Mouse (Mus musculus) forebrain, embryonic 11.5 days (tissue): ENCODE measurements around the gene Ttc21b. TPM values are rescaled to one million over a fixed set of nuclear protein-coding genes. Genes with fewer than 3 reads are reported as not detected.
"Not testable (repeated sequence)": the region's sequence is repeated elsewhere in the genome, so short reads cannot be mapped to it uniquely, and the experiment has no call there.

ENCODE experiments used
- ATAC-seq: fragments of 200-750 bp; cut with Nextera tagmentation; replicated peaks from 2 replicates; pipeline ENCODE4 v1.8.0; 2017; ENCODE audit warnings: moderate TSS enrichment; ENCODE audit not compliant: low FRiP score
- DNase-seq: peaks from one replicate; pipeline ENCODE4 v3.0.0-alpha.2; 2017; ENCODE audit warnings: low spot score
- H3K27ac ChIP-seq: fragments of 300-500 bp; sonication (generic); 2 replicates; pipeline ENCODE4 v1.5.1; 2014; ENCODE audit warnings: low read depth, low read length
- H3K27me3 ChIP-seq: fragments of 300-500 bp; sonication (generic); 2 replicates; pipeline ENCODE4 v1.6.1; 2014; ENCODE audit warnings: mild to moderate bottlenecking, low read length, mixed read lengths; ENCODE audit not compliant: control insufficient read depth, insufficient read depth
- H3K36me3 ChIP-seq: fragments of 300-500 bp; sonication (generic); 2 replicates; pipeline ENCODE4 v1.6.1; 2014; ENCODE audit warnings: mild to moderate bottlenecking, low read length, moderate library complexity, mixed read lengths; ENCODE audit not compliant: control insufficient read depth, insufficient read depth
- H3K4me1 ChIP-seq: fragments of 300-500 bp; sonication (generic); replicated peaks from 2 replicates; pipeline ENCODE4 v1.6.1; 2014; ENCODE audit warnings: low read length, mixed read lengths; ENCODE audit not compliant: control insufficient read depth, insufficient read depth
- H3K4me2 ChIP-seq: fragments of 300-500 bp; sonication (generic); 2 replicates; pipeline ENCODE4 v1.6.1; 2014; ENCODE audit warnings: low read depth, mild to moderate bottlenecking, low read length, moderate library complexity, mixed read lengths; ENCODE audit not compliant: severe bottlenecking
- H3K4me3 ChIP-seq: fragments of 300-500 bp; sonication (generic); 2 replicates; pipeline ENCODE4 v1.5.1; 2014; ENCODE audit warnings: low read depth, low read length
- H3K9ac ChIP-seq: fragments of 300-500 bp; sonication (generic); 2 replicates; pipeline ENCODE4 v1.6.1; 2014; ENCODE audit warnings: low read length
- H3K9me3 ChIP-seq: fragments of 300-500 bp; sonication (generic); 2 replicates; pipeline ENCODE4 v1.6.1; 2016; ENCODE audit warnings: low read length, mixed read lengths; ENCODE audit not compliant: control insufficient read depth
- WGBS: fragments of 180-500 bp; shearing (Covaris S2); extraction: QIAGEN DNeasy Blood & Tissue Kit; methylation state at CpG from one replicate; pipeline ENCODE4 v1.1.7; 2014; 5-methylcytosine and 5-hydroxymethylcytosine counted together
- polyA plus RNA-seq: library from polyadenylated mRNA; unstranded; fragments of >200 nt; fragmentation: Nextera tagmentation; extraction: Ambion mirVana; gene quantifications from 2 replicates; pipeline ENCODE4 v1.2.1, GENCODE M21; 2014

Gene Ttc21b
- polyA plus RNA-seq, 1 experiment from 2014 or later = 17.1 TPM

GRCm38 (mm10) chr2:66206796-66207195 lies 49.6 kb downstream of the Ttc21b start:
- no peak overlapping the region for H3K9ac ChIP-seq
- no peaks in the 10 kb centered on the region for H3K4me1 ChIP-seq
- H3K36me3 ChIP-seq = no peaks in the 10 kb centered on the region; the same call in 1 of the 2 replicates
- ATAC-seq = no peak
- 89% methylated on average over 2 of the region's 2 CpGs for WGBS
- no peak overlapping the region for H3K4me3 ChIP-seq
- no peak overlapping the region for H3K4me2 ChIP-seq
- no peaks in the 10 kb centered on the region for H3K9me3 ChIP-seq
- no peaks in the 10 kb centered on the region for H3K27me3 ChIP-seq
- no peak for DNase-seq
- no peak overlapping the region for H3K27ac ChIP-seq

GRCm38 (mm10) chr2:66204218-66204617 lies 52.2 kb downstream of the Ttc21b start:
- Histone ChIP-seq H3K4me3 (no peak overlapping the region), H3K4me2 (no peak overlapping the region), H3K27ac (no peak overlapping the region), H3K36me3 (no peaks in the 10 kb centered on the region; the same call in 1 of the 2 replicates), H3K9me3 (no peaks in the 10 kb centered on the region), H3K4me1 (no peaks in the 10 kb centered on the region), H3K27me3 (no peaks in the 10 kb centered on the region), H3K9ac (no peak overlapping the region)
- no peak for ATAC-seq
- DNase-seq = no peak
- 94% methylated on average over 2 of the region's 2 CpGs for WGBS

- H3K9me3 ChIP-seq = no peaks in the 10 kb centered on the region
- H3K4me3 ChIP-seq = no peak overlapping the region
- no peaks in the 10 kb centered on the region for H3K4me1 ChIP-seq
- H3K36me3 ChIP-seq = no peaks in the 10 kb centered on the region
- ATAC-seq (no peak), DNase-seq (no peak)
- H3K27me3 ChIP-seq = no peaks in the 10 kb centered on the region
- H3K9ac ChIP-seq = no peak overlapping the region
- no peak overlapping the region for H3K27ac ChIP-seq
- no peak overlapping the region for H3K4me2 ChIP-seq
- WGBS = 61% methylated on average over 3 of the region's 3 CpGs
These were observed 56.2 kb downstream of the Ttc21b start for GRCm38 (mm10) chr2:66200195-66200594.

GRCm38 (mm10) chr2:66191691-66192100 lies 64.7 kb downstream of the Ttc21b start:
- no peak overlapping the region for H3K4me2 ChIP-seq
- no peaks in the 10 kb centered on the region for H3K4me1 ChIP-seq
- WGBS = 89% methylated on average over 13 of the region's 13 CpGs
- H3K9me3 ChIP-seq = no peaks in the 10 kb centered on the region
- H3K9ac ChIP-seq = no peak overlapping the region
- H3K4me3 ChIP-seq = no peak overlapping the region
- ATAC-seq (no peak), DNase-seq (no peak)
- H3K27ac ChIP-seq = no peak overlapping the region
- H3K36me3 ChIP-seq = no peaks in the 10 kb centered on the region
- H3K27me3 ChIP-seq = no peaks in the 10 kb centered on the region

- H3K4me3 ChIP-seq = no peak overlapping the region
- H3K9me3 ChIP-seq = no peaks in the 10 kb centered on the region
- H3K36me3 ChIP-seq = no peaks in the 10 kb centered on the region
- H3K27ac ChIP-seq = no peak overlapping the region
- WGBS = 89% methylated on average over 5 of the region's 5 CpGs
- no peak overlapping the region for H3K9ac ChIP-seq
- ATAC-seq (no peak), DNase-seq (no peak)
- no peaks in the 10 kb centered on the region for H3K4me1 ChIP-seq
- H3K27me3 ChIP-seq = no peaks in the 10 kb centered on the region
- no peak overlapping the region for H3K4me2 ChIP-seq
These were observed 66.3 kb downstream of the Ttc21b start for GRCm38 (mm10) chr2:66190157-66190556.

- not testable (repeated sequence) for DNase-seq, H3K9me3 ChIP-seq, H3K36me3 ChIP-seq, H3K9ac ChIP-seq, ATAC-seq, H3K4me1 ChIP-seq, H3K27ac ChIP-seq, H3K4me3 ChIP-seq, H3K27me3 ChIP-seq, H3K4me2 ChIP-seq
- WGBS = 99% methylated on average over 12 of the region's 12 CpGs
These were observed 67.2 kb downstream of the Ttc21b start for GRCm38 (mm10) chr2:66189197-66189596.

- ATAC-seq = no peak
- no peak overlapping the region for H3K4me3 ChIP-seq
- H3K9ac ChIP-seq = no peak overlapping the region
- H3K27me3 ChIP-seq = no peaks in the 10 kb centered on the region
- 75% methylated on average over 6 of the region's 6 CpGs for whole genome bisulfite sequencing
- no peaks in the 10 kb centered on the region for H3K9me3 ChIP-seq
- no peaks in the 10 kb centered on the region; the same call in 1 of the 2 replicates for H3K4me1 ChIP-seq
- no peak overlapping the region for H3K4me2 ChIP-seq
- H3K27ac ChIP-seq = no peak overlapping the region
- DNase-seq = no peak
- no peaks in the 10 kb centered on the region for H3K36me3 ChIP-seq
These were observed 68.9 kb downstream of the Ttc21b start for GRCm38 (mm10) chr2:66187520-66187919.

- DNase-seq = no peak
- H3K27me3 ChIP-seq = no peaks in the 10 kb centered on the region
These were observed 71.8 kb downstream of the Ttc21b start for GRCm38 (mm10) chr2:66184431-66185164.

GRCm38 (mm10) chr2:66180293-66180692 lies 76.1 kb downstream of the Ttc21b start:
- Histone ChIP-seq H3K4me2 (no peak overlapping the region), H3K36me3 (no peaks in the 10 kb centered on the region), H3K9ac (no peak overlapping the region), H3K4me3 (no peak overlapping the region), H3K27me3 (no peaks in the 10 kb centered on the region), H3K27ac (no peak overlapping the region), H3K4me1 (peaks cover 9% of the 10 kb centered on the region; the same call in 1 of the 2 replicates), H3K9me3 (no peaks in the 10 kb centered on the region)
- ATAC-seq = 0 out of 2 replicates have a peak, but pooled peaks have one; percentile 39
- peak; percentile 63 for DNase-seq
- 39% methylated on average over 10 of the region's 10 CpGs for WGBS

More at GRCm38 (mm10) chr2:66184431-66185164, 71.8 kb downstream of the Ttc21b start:
- Histone ChIP-seq H3K9me3 (no peaks in the 10 kb centered on the region), H3K36me3 (no peaks in the 10 kb centered on the region), H3K4me1 (no peaks in the 10 kb centered on the region; the same call in 1 of the 2 replicates), H3K9ac (no peak overlapping the region), H3K27ac (no peak overlapping the region), H3K4me2 (no peak overlapping the region), H3K4me3 (no peak overlapping the region)
- WGBS = 86% methylated on average over 7 of the region's 7 CpGs
- no peak for ATAC-seq
